29 mouse cellular contexts compared by ENCODE assay signal in genomic region chr5:146190093-146190492, GRCm38 (mm10). TPM values are rescaled to one million over a fixed set of nuclear protein-coding genes. Genes with fewer than 3 reads are reported as not detected.
DNase-seq lines count a peak whose midpoint lies in the region; ATAC-seq lines count a peak whose summit lies in the region.
"Had no signal": no experiment of that assay in that cellular context is flagged by ENCODE, and none has a peak within 500 bp of the region (broad histone marks: within the 10 kb centered on the region; RNA-seq: fewer than 3 reads in every experiment).

No protein-coding gene starts in this region.

- WGBS in liver, embryonic 16.5 days (ENCODE audit: insufficient replicate concordance), result 27% methylated on average over 4 of the region's 4 CpGs
- 39% methylated on average over 4 of the region's 4 CpGs for WGBS in liver, embryonic 12.5 days (ENCODE audit: insufficient replicate concordance)
- WGBS in kidney, embryonic 15.5 days, result 64% methylated on average over 4 of the region's 4 CpGs

- H3K4me2 ChIP-seq in liver, embryonic 16.5 days (ENCODE audit: low read depth, low read length), result no peak overlapping the region
- no peak overlapping the region for H3K4me2 ChIP-seq in liver, embryonic 12.5 days
- H3K4me2 ChIP-seq in kidney, embryonic 15.5 days, result no peak overlapping the region
- H3K4me2 ChIP-seq: embryonic facial prominence, embryonic 15.5 days; forebrain, embryonic 15.5 days; heart, embryonic 15.5 days; hindbrain, embryonic 13.5 days; limb, embryonic 12.5 days; liver, embryonic 15.5 days; midbrain, embryonic 15.5 days; neural tube, embryonic 13.5 days; stomach, embryonic 15.5 days had no signal

- ATAC-seq in liver, embryonic 16.5 days (ENCODE audit: low read depth), result peak; percentile 45
- no peak for ATAC-seq in liver, embryonic 12.5 days
- ATAC-seq in kidney, embryonic 15.5 days (replicated peaks; ENCODE audit: low FRiP score), result peak; percentile 58; the same call in 1 of the 2 replicates
- ATAC-seq in erythroblast, adult 5-6 weeks (replicated peaks; ENCODE audit: low FRiP score, poor library complexity, severe bottlenecking), result no peak
- ATAC-seq: forebrain, embryonic 15.5 days; inflammation-experienced regulatory T-cells, adult 6 months; lung, postnatal 0 days; midbrain, embryonic 15.5 days had no signal

- no peaks in the 10 kb centered on the region for H3K9me3 ChIP-seq in liver, embryonic 16.5 days (replicated peaks; ENCODE audit: control insufficient read depth, low read length)
- H3K9me3 ChIP-seq in liver, embryonic 12.5 days (replicated peaks), result no peaks in the 10 kb centered on the region
- no peaks in the 10 kb centered on the region for H3K9me3 ChIP-seq in kidney, embryonic 15.5 days (replicated peaks)
- H3K9me3 ChIP-seq: embryonic facial prominence, embryonic 15.5 days; heart, embryonic 15.5 days; hindbrain, embryonic 13.5 days; limb, embryonic 12.5 days; liver, embryonic 15.5 days; midbrain, embryonic 15.5 days; neural tube, embryonic 13.5 days; stomach, embryonic 15.5 days had no signal

- no peak overlapping the region for H3K27ac ChIP-seq in liver, embryonic 16.5 days (ENCODE audit: low read length)
- no peak overlapping the region for H3K27ac ChIP-seq in liver, embryonic 12.5 days
- no peak overlapping the region for H3K27ac ChIP-seq in kidney, embryonic 15.5 days
- H3K27ac ChIP-seq: embryonic facial prominence, embryonic 15.5 days; forebrain, embryonic 15.5 days; heart, embryonic 15.5 days; hindbrain, embryonic 13.5 days; limb, embryonic 12.5 days; liver, embryonic 15.5 days; macrophage; midbrain, embryonic 15.5 days; neural tube, embryonic 13.5 days; stomach, embryonic 15.5 days had no signal

- no peak overlapping the region for H3K9ac ChIP-seq in liver, embryonic 16.5 days (ENCODE audit: low read depth, low read length)
- no peak overlapping the region for H3K9ac ChIP-seq in liver, embryonic 12.5 days
- no peak overlapping the region for H3K9ac ChIP-seq in kidney, embryonic 15.5 days
- H3K9ac ChIP-seq: embryonic facial prominence, embryonic 15.5 days; forebrain, embryonic 15.5 days; heart, embryonic 15.5 days; hindbrain, embryonic 13.5 days; limb, embryonic 12.5 days; liver, embryonic 15.5 days; midbrain, embryonic 15.5 days; neural tube, embryonic 13.5 days; stomach, embryonic 15.5 days had no signal

- no peak overlapping the region for H3K4me3 ChIP-seq in liver, embryonic 16.5 days (ENCODE audit: low read depth, low read length)
- H3K4me3 ChIP-seq in liver, embryonic 12.5 days, result no peak overlapping the region
- H3K4me3 ChIP-seq in kidney, embryonic 15.5 days (replicated peaks), result no peak overlapping the region
- H3K4me3 ChIP-seq: embryonic facial prominence, embryonic 15.5 days; forebrain, embryonic 15.5 days; heart, embryonic 15.5 days; hindbrain, embryonic 13.5 days; limb, embryonic 12.5 days; liver, embryonic 15.5 days; midbrain, embryonic 15.5 days; neural tube, embryonic 13.5 days; stomach, embryonic 15.5 days had no signal

- peak; percentile 25 to 37 for DNase-seq in cerebellum, postnatal 25 days
- DNase-seq in cerebellum, postnatal 14 days, result no peak
- peak; percentile 65 for DNase-seq in yolk sac, embryonic 10.5 days (ENCODE audit: low spot score)
- DNase-seq: adrenal gland, adult 2 months; heart, postnatal 36 days; thymus, adult 18-20 months; thymus, postnatal 4 days had no signal

- no peaks in the 10 kb centered on the region for H3K36me3 ChIP-seq in liver, embryonic 16.5 days (ENCODE audit: control insufficient read depth, insufficient read depth)
- H3K36me3 ChIP-seq in liver, embryonic 12.5 days, result no peaks in the 10 kb centered on the region
- H3K36me3 ChIP-seq in kidney, embryonic 15.5 days, result no peaks in the 10 kb centered on the region
- H3K36me3 ChIP-seq: embryonic facial prominence, embryonic 15.5 days; forebrain, embryonic 15.5 days; heart, embryonic 15.5 days; hindbrain, embryonic 13.5 days; limb, embryonic 12.5 days; liver, embryonic 15.5 days; midbrain, embryonic 15.5 days; neural tube, embryonic 13.5 days; stomach, embryonic 15.5 days had no signal

- no peaks in the 10 kb centered on the region for H3K27me3 ChIP-seq in liver, embryonic 16.5 days (ENCODE audit: control insufficient read depth, insufficient read depth, low read depth, low read length)
- no peaks in the 10 kb centered on the region for H3K27me3 ChIP-seq in liver, embryonic 12.5 days (replicated peaks)
- H3K27me3 ChIP-seq in kidney, embryonic 15.5 days, result no peaks in the 10 kb centered on the region
- H3K27me3 ChIP-seq: embryonic facial prominence, embryonic 15.5 days; forebrain, embryonic 15.5 days; heart, embryonic 15.5 days; hindbrain, embryonic 13.5 days; limb, embryonic 12.5 days; liver, embryonic 15.5 days; midbrain, embryonic 15.5 days; neural tube, embryonic 13.5 days; stomach, embryonic 15.5 days had no signal

- no peaks in the 10 kb centered on the region for H3K4me1 ChIP-seq in liver, embryonic 16.5 days (ENCODE audit: control insufficient read depth, low read depth, low read length)
- H3K4me1 ChIP-seq in liver, embryonic 12.5 days, result no peaks in the 10 kb centered on the region
- H3K4me1 ChIP-seq in kidney, embryonic 15.5 days, result no peaks in the 10 kb centered on the region
- H3K4me1 ChIP-seq: embryonic facial prominence, embryonic 15.5 days; forebrain, embryonic 15.5 days; heart, embryonic 15.5 days; hindbrain, embryonic 13.5 days; limb, embryonic 12.5 days; liver, embryonic 15.5 days; midbrain, embryonic 15.5 days; neural tube, embryonic 13.5 days; stomach, embryonic 15.5 days had no signal

RNA-seq across cellular contexts. Expression of gene 1700001J03Rik, which starts 5.0 kb away (rescaled TPM):
- not detected in 2 replicates for polyA plus RNA-seq in liver, embryonic 16.5 days (2015; fragmentation: Nextera tagmentation; extraction: Ambion mirVana)
- not detected in 2 replicates for polyA plus RNA-seq in liver, embryonic 12.5 days (2016; fragmentation: Nextera tagmentation; extraction: Ambion mirVana)
- 0.38 TPM in 1 of 2 replicates, not detected in the other for polyA plus RNA-seq in kidney, embryonic 15.5 days (2015; fragmentation: Nextera tagmentation; extraction: Ambion mirVana)
- not detected in 2 replicates for total RNA-seq in erythroblast, adult 5-6 weeks (2015; ENCODE audit: low replicate concordance)
- total RNA-seq in erythroblast, adult 5-6 weeks (2017; ENCODE audit: low replicate concordance), result not detected in 2 replicates
- total RNA-seq: common myeloid progenitor, adult 5-6 weeks; heart, postnatal 36 days; MEL had no signal
- polyA plus RNA-seq: C2C12; embryonic facial prominence, embryonic 15.5 days; forebrain, embryonic 15.5 days; heart, embryonic 15.5 days; hindbrain, embryonic 13.5 days; limb, embryonic 12.5 days; liver, embryonic 15.5 days; stomach, embryonic 15.5 days had no signal

RNA-seq across cellular contexts. Expression of gene Gm6309, which starts 19.6 kb away (rescaled TPM):
- not detected in 2 replicates for polyA plus RNA-seq in liver, embryonic 16.5 days (2015; fragmentation: Nextera tagmentation; extraction: Ambion mirVana)
- polyA plus RNA-seq in liver, embryonic 12.5 days (2016; fragmentation: Nextera tagmentation; extraction: Ambion mirVana), result not detected in 2 replicates
- not detected in 2 replicates for polyA plus RNA-seq in kidney, embryonic 15.5 days (2015; fragmentation: Nextera tagmentation; extraction: Ambion mirVana)
- total RNA-seq in erythroblast, adult 5-6 weeks (2015; ENCODE audit: low replicate concordance), result not detected in 2 replicates
- total RNA-seq in erythroblast, adult 5-6 weeks (2017; ENCODE audit: low replicate concordance), result not detected in 2 replicates
- total RNA-seq: adrenal gland, adult 2 months; common myeloid progenitor, adult 5-6 weeks; gastrocnemius, adult 8-10 months; heart, postnatal 36 days; left cerebral cortex, postnatal 14 days; MEL had no signal
- polyA plus RNA-seq: adrenal gland, adult 2 months; C2C12; embryonic facial prominence, embryonic 15.5 days; forebrain, embryonic 15.5 days; gonadal fat pad, adult 2 months; heart, embryonic 15.5 days; hindbrain, embryonic 13.5 days; inflammation-experienced regulatory T-cells, adult 6 months; limb, embryonic 12.5 days; liver, embryonic 15.5 days; lung, postnatal 0 days; macrophage; midbrain, embryonic 15.5 days; neural tube, embryonic 13.5 days; stomach, embryonic 15.5 days had no signal

RNA-seq across cellular contexts. Expression of gene Gm5565, which starts 29.8 kb away (rescaled TPM):
- not detected in 2 replicates for polyA plus RNA-seq in liver, embryonic 16.5 days (2015; fragmentation: Nextera tagmentation; extraction: Ambion mirVana)
- polyA plus RNA-seq in liver, embryonic 12.5 days (2016; fragmentation: Nextera tagmentation; extraction: Ambion mirVana), result not detected in 2 replicates
- not detected in 2 replicates for polyA plus RNA-seq in kidney, embryonic 15.5 days (2015; fragmentation: Nextera tagmentation; extraction: Ambion mirVana)
- total RNA-seq in erythroblast, adult 5-6 weeks (2015; ENCODE audit: low replicate concordance), result not detected in 2 replicates
- not detected in 2 replicates for total RNA-seq in erythroblast, adult 5-6 weeks (2017; ENCODE audit: low replicate concordance)
- total RNA-seq: adrenal gland, adult 2 months; common myeloid progenitor, adult 5-6 weeks; gastrocnemius, adult 8-10 months; heart, postnatal 36 days; left cerebral cortex, postnatal 14 days; MEL had no signal
- polyA plus RNA-seq: adrenal gland, adult 2 months; C2C12; embryonic facial prominence, embryonic 15.5 days; forebrain, embryonic 15.5 days; gonadal fat pad, adult 2 months; heart, embryonic 15.5 days; hindbrain, embryonic 13.5 days; inflammation-experienced regulatory T-cells, adult 6 months; limb, embryonic 12.5 days; liver, embryonic 15.5 days; lung, postnatal 0 days; macrophage; midbrain, embryonic 15.5 days; neural tube, embryonic 13.5 days; stomach, embryonic 15.5 days had no signal

RNA-seq across cellular contexts. Expression of gene Rnf6, which starts 31.3 kb away (rescaled TPM):
- 28.0 and 30.9 TPM in 2 replicates for polyA plus RNA-seq in liver, embryonic 16.5 days (2015; fragmentation: Nextera tagmentation; extraction: Ambion mirVana)
- 24.8 and 25.3 TPM in 2 replicates for polyA plus RNA-seq in liver, embryonic 12.5 days (2016; fragmentation: Nextera tagmentation; extraction: Ambion mirVana)
- polyA plus RNA-seq in kidney, embryonic 15.5 days (2015; fragmentation: Nextera tagmentation; extraction: Ambion mirVana), result 55.2 and 57.1 TPM in 2 replicates
- 9.0 and 13.6 TPM in 2 replicates for total RNA-seq in erythroblast, adult 5-6 weeks (2015; ENCODE audit: low replicate concordance)
- 25.9 and 26.5 TPM in 2 replicates for total RNA-seq in erythroblast, adult 5-6 weeks (2017; ENCODE audit: low replicate concordance)

RNA-seq across cellular contexts. Expression of gene Cdk8, which starts 40.9 kb away (rescaled TPM):
- 11.5 and 11.8 TPM in 2 replicates for polyA plus RNA-seq in liver, embryonic 16.5 days (2015; fragmentation: Nextera tagmentation; extraction: Ambion mirVana)
- 30.7 and 32.5 TPM in 2 replicates for polyA plus RNA-seq in liver, embryonic 12.5 days (2016; fragmentation: Nextera tagmentation; extraction: Ambion mirVana)
- 19.0 and 19.4 TPM in 2 replicates for polyA plus RNA-seq in kidney, embryonic 15.5 days (2015; fragmentation: Nextera tagmentation; extraction: Ambion mirVana)
- 39.6 and 51.6 TPM in 2 replicates for total RNA-seq in erythroblast, adult 5-6 weeks (2015; ENCODE audit: low replicate concordance)
- total RNA-seq in erythroblast, adult 5-6 weeks (2017; ENCODE audit: low replicate concordance), result 50.6 and 66.1 TPM in 2 replicates

Comparison
In these comparisons a context has a peak if more than half of its experiments do, and no peak if none do; other contexts are left out.
1. DNase-seq: peak in cerebellum, postnatal 25 days (2 of 2) and yolk sac, embryonic 10.5 days (single experiment); none in cerebellum, postnatal 14 days (0 of 2).
2. ATAC-seq: peak in liver, embryonic 16.5 days (single experiment) and kidney, embryonic 15.5 days (single experiment); none in liver, embryonic 12.5 days (single experiment) and erythroblast, adult 5-6 weeks (single experiment).